Mouse (Mus musculus) limb, embryonic 14.5 days (tissue): ENCODE measurements around the gene Gabbr2. TPM values are rescaled to one million over a fixed set of nuclear protein-coding genes. Genes with fewer than 3 reads are reported as not detected.

Source experiments
- ATAC-seq: fragments of 200-750 bp; cut with Nextera tagmentation; 2 replicates; pipeline ENCODE4 v1.8.0; 2017; ENCODE audit warnings: low read depth, moderate number of reproducible peaks, moderate TSS enrichment; ENCODE audit not compliant: low FRiP score
- DNase-seq: peaks from one replicate; pipeline ENCODE4 v3.0.0-alpha.2; 2015; ENCODE audit warnings: low spot score
- H3K27ac ChIP-seq: fragments of 300-500 bp; sonication (generic); replicated peaks from 2 replicates; pipeline ENCODE4 v1.5.1; 2014; ENCODE audit warnings: low read depth, mild to moderate bottlenecking, low read length, moderate library complexity, mixed read lengths
- H3K27me3 ChIP-seq: fragments of 300-500 bp; sonication (generic); 2 replicates; pipeline ENCODE4 v1.6.1; 2014; ENCODE audit warnings: low read length, mixed read lengths; ENCODE audit not compliant: control insufficient read depth, insufficient read depth
- H3K36me3 ChIP-seq: fragments of 300-500 bp; sonication (generic); 2 replicates; pipeline ENCODE4 v1.6.1; 2014; ENCODE audit warnings: mild to moderate bottlenecking, low read length, moderate library complexity, mixed read lengths; ENCODE audit not compliant: control insufficient read depth, insufficient read depth
- H3K4me1 ChIP-seq: fragments of 300-500 bp; sonication (generic); 2 replicates; pipeline ENCODE4 v1.6.1; 2014; ENCODE audit warnings: antibody characterized with exemption, low read length, mixed read lengths; ENCODE audit not compliant: control insufficient read depth, insufficient read depth
- H3K4me2 ChIP-seq: fragments of 300-500 bp; sonication (generic); replicated peaks from 2 replicates; pipeline ENCODE4 v1.6.1; 2014; ENCODE audit warnings: low read depth, mild to moderate bottlenecking, low read length, moderate library complexity; ENCODE audit not compliant: severe bottlenecking
- H3K4me3 ChIP-seq: fragments of 300-500 bp; sonication (generic); replicated peaks from 2 replicates; pipeline ENCODE4 v1.5.1; 2014; ENCODE audit warnings: low read length
- H3K9ac ChIP-seq: fragments of 300-500 bp; sonication (generic); 2 replicates; pipeline ENCODE4 v1.6.1; 2014; ENCODE audit warnings: mild to moderate bottlenecking, low read depth, low read length, moderate library complexity; ENCODE audit not compliant: severe bottlenecking
- H3K9me3 ChIP-seq: fragments of 300-500 bp; sonication (generic); 2 replicates; pipeline ENCODE4 v1.6.1; 2016; ENCODE audit warnings: low read length; ENCODE audit not compliant: control insufficient read depth
- POLR2A ChIP-seq: fragments of 200-500 bp; IDR thresholded peaks from 2 replicates; pipeline ENCODE4 v1.8.0; 2012; ENCODE audit warnings: inconsistent platforms, mild to moderate bottlenecking, moderate library complexity, borderline replicate concordance; ENCODE audit not compliant: insufficient read depth, insufficient read length; ENCODE audit errors: extremely low read depth
- WGBS: fragments of 180-500 bp; shearing (Covaris S2); extraction: QIAGEN DNeasy Blood & Tissue Kit; methylation state at CpG from one replicate; pipeline ENCODE4 v1.1.7; 2014; 5-methylcytosine and 5-hydroxymethylcytosine counted together
- polyA plus RNA-seq, 2 experiments: library from polyadenylated mRNA; depleted of rRNA in 1 of 2; stranded (reverse) in 1 of 2; unstranded in 1 of 2; fragments of >200 nt; fragmentation: Nextera tagmentation in 1 of 2; extraction: Ambion mirVana in 1 of 2; gene quantifications; 2 replicates each; pipeline versions ENCODE4 v1.2.1 to v1.2.3; 2012 to 2014

Gene Gabbr2
- polyA plus RNA-seq, 2 experiments, result 0.15 to 0.30 TPM

- WGBS, result 83% methylated on average over 3 of the region's 3 CpGs
- no peak for DNase-seq
- H3K9me3 ChIP-seq, result no peaks in the 10 kb centered on the region
Measured at GRCm38 (mm10) chr4:46934291-46934690, 57.4 kb downstream of the Gabbr2 start.

GRCm38 (mm10) chr4:46933590-46933989, 58.1 kb downstream of the Gabbr2 start:
- no peak for ATAC-seq
- no peak for DNase-seq
- no peak overlapping the region for H3K27ac ChIP-seq

More at GRCm38 (mm10) chr4:46934291-46934690, 57.4 kb downstream of the Gabbr2 start:
- Histone ChIP-seq H3K27ac (no peak overlapping the region), H3K4me2 (no peak overlapping the region), H3K27me3 (no peaks in the 10 kb centered on the region), H3K9ac (no peak overlapping the region), H3K4me3 (no peak overlapping the region), H3K4me1 (no peaks in the 10 kb centered on the region), H3K36me3 (no peaks in the 10 kb centered on the region)
- no peak for ATAC-seq
- TF ChIP-seq POLR2A, result no peak

GRCm38 (mm10) chr4:46931706-46932397, 59.8 kb downstream of the Gabbr2 start:
- no peak for DNase-seq
- WGBS, result 68% methylated on average over 9 of the region's 9 CpGs
- TF ChIP-seq POLR2A, result no peak

More at GRCm38 (mm10) chr4:46933590-46933989, 58.1 kb downstream of the Gabbr2 start:
- Histone ChIP-seq H3K4me3 (no peak overlapping the region), H3K9me3 (no peaks in the 10 kb centered on the region), H3K27me3 (no peaks in the 10 kb centered on the region), H3K4me1 (no peaks in the 10 kb centered on the region), H3K36me3 (no peaks in the 10 kb centered on the region), H3K9ac (no peak overlapping the region), H3K4me2 (no peak overlapping the region)
- no peak for TF ChIP-seq POLR2A
- WGBS, result 59% methylated on average over 2 of the region's 2 CpGs

GRCm38 (mm10) chr4:46928112-46928511, 63.6 kb downstream of the Gabbr2 start:
- TF ChIP-seq POLR2A, result no peak
- ATAC-seq, result no peak

More at GRCm38 (mm10) chr4:46931706-46932397, 59.8 kb downstream of the Gabbr2 start:
- no peak overlapping the region for H3K9ac ChIP-seq
- H3K4me2 ChIP-seq, result no peak overlapping the region
- no peak overlapping the region for H3K27ac ChIP-seq
- H3K36me3 ChIP-seq, result no peaks in the 10 kb centered on the region
- H3K27me3 ChIP-seq, result no peaks in the 10 kb centered on the region
- H3K4me1 ChIP-seq, result no peaks in the 10 kb centered on the region
- H3K4me3 ChIP-seq, result no peak overlapping the region
- ATAC-seq, result no peak
- no peaks in the 10 kb centered on the region for H3K9me3 ChIP-seq

GRCm38 (mm10) chr4:46919144-46919543, 72.5 kb downstream of the Gabbr2 start:
- WGBS, result 51% methylated on average over 8 of the region's 8 CpGs
- Histone ChIP-seq H3K27me3 (no peaks in the 10 kb centered on the region), H3K9ac (no peak overlapping the region), H3K4me2 (no peak overlapping the region), H3K27ac (no peak overlapping the region), H3K4me1 (no peaks in the 10 kb centered on the region), H3K9me3 (no peaks in the 10 kb centered on the region), H3K36me3 (no peaks in the 10 kb centered on the region), H3K4me3 (no peak overlapping the region)
- no peak for ATAC-seq
- TF ChIP-seq POLR2A, result no peak
- DNase-seq, result no peak

More at GRCm38 (mm10) chr4:46928112-46928511, 63.6 kb downstream of the Gabbr2 start:
- Histone ChIP-seq H3K4me1 (no peaks in the 10 kb centered on the region), H3K4me2 (no peak overlapping the region), H3K9me3 (no peaks in the 10 kb centered on the region), H3K27ac (no peak overlapping the region), H3K9ac (no peak overlapping the region), H3K36me3 (no peaks in the 10 kb centered on the region), H3K27me3 (no peaks in the 10 kb centered on the region), H3K4me3 (no peak overlapping the region)
- WGBS, result 66% methylated on average over 3 of the region's 3 CpGs
- DNase-seq, result no peak

GRCm38 (mm10) chr4:46916786-46917185, 74.9 kb downstream of the Gabbr2 start:
- H3K4me2 ChIP-seq, result no peak overlapping the region
- no peak overlapping the region for H3K27ac ChIP-seq
- ATAC-seq, result no peak
- H3K4me3 ChIP-seq, result no peak overlapping the region
- 77% methylated on average over 6 of the region's 6 CpGs for WGBS
- H3K36me3 ChIP-seq, result no peaks in the 10 kb centered on the region
- H3K4me1 ChIP-seq, result no peaks in the 10 kb centered on the region
- DNase-seq, result no peak
- H3K27me3 ChIP-seq, result no peaks in the 10 kb centered on the region
- H3K9ac ChIP-seq, result no peak overlapping the region
- H3K9me3 ChIP-seq, result no peaks in the 10 kb centered on the region
- TF ChIP-seq POLR2A, result no peak
